Mouse (Mus musculus): Measurements from ENCODE around the gene Cmya5.
A peak's percentile ranks its signal among the peaks of the same experiment; 100 is the strongest.
"Not testable (repeated sequence)": the region's sequence is repeated elsewhere in the genome, so short reads cannot be mapped to it uniquely, and the experiment has no call there.

The Cmya5 gene

GRCm38 (mm10) chr13:93144336-93145167 lies at the start of gene Cmya5:
TSS of gene Cmya5 (minus strand) at chr13:93144724.
- DNase-seq (ENCODE audit: low spot score in 2 of 2) = peak; percentile 78 to 80

- no peak for DNase-seq (ENCODE audit: low spot score in 2 of 2)
These were observed 48.1 kb upstream of the Cmya5 start for GRCm38 (mm10) chr13:93192646-93193026.

- peak; percentile 93 for DNase-seq (ENCODE audit: low spot score in 2 of 2)
These were observed 47.5 kb upstream of the Cmya5 start, which contains the start of gene Tent2 for GRCm38 (mm10) chr13:93191831-93192645. TSS of gene Tent2 (minus strand) at chr13:93192385.

- DNase-seq (ENCODE audit: low spot score in 2 of 2) = no peak
These were observed 44.9 kb upstream of the Cmya5 start for GRCm38 (mm10) chr13:93189416-93189815.

- DNase-seq (ENCODE audit: low spot score in 2 of 2) = no peak
These were observed 44.2 kb upstream of the Cmya5 start for GRCm38 (mm10) chr13:93188738-93189137.

GRCm38 (mm10) chr13:93187792-93188191 lies 43.3 kb upstream of the Cmya5 start:
- DNase-seq (ENCODE audit: low spot score in 2 of 2) = not testable (repeated sequence)

GRCm38 (mm10) chr13:93180351-93180750 lies 35.8 kb upstream of the Cmya5 start:
- DNase-seq (ENCODE audit: low spot score in 2 of 2) = no peak

- DNase-seq (ENCODE audit: low spot score in 2 of 2) = no peak
These were observed 35.0 kb upstream of the Cmya5 start for GRCm38 (mm10) chr13:93179522-93179921.

GRCm38 (mm10) chr13:93177571-93177970 lies 33.0 kb upstream of the Cmya5 start:
- no peak for DNase-seq (ENCODE audit: low spot score in 2 of 2)

- DNase-seq (ENCODE audit: low spot score in 2 of 2) = no peak
These were observed 18.8 kb upstream of the Cmya5 start for GRCm38 (mm10) chr13:93163303-93163702.

- no peak for DNase-seq (ENCODE audit: low spot score in 2 of 2)
These were observed 17.9 kb upstream of the Cmya5 start for GRCm38 (mm10) chr13:93162456-93162855.

- no peak for DNase-seq (ENCODE audit: low spot score in 2 of 2)
These were observed 13.7 kb upstream of the Cmya5 start for GRCm38 (mm10) chr13:93158261-93158660.

GRCm38 (mm10) chr13:93153280-93153679 lies 8.8 kb upstream of the Cmya5 start:
- no peak for DNase-seq (ENCODE audit: low spot score in 2 of 2)

- no peak for DNase-seq (ENCODE audit: low spot score in 2 of 2)
These were observed 673 bp downstream of the Cmya5 start for GRCm38 (mm10) chr13:93143819-93144283.

- no peak for DNase-seq (ENCODE audit: low spot score in 2 of 2)
These were observed 3.3 kb downstream of the Cmya5 start for GRCm38 (mm10) chr13:93141184-93141583.

- DNase-seq (ENCODE audit: low spot score in 2 of 2) = no peak
These were observed 6.5 kb downstream of the Cmya5 start for GRCm38 (mm10) chr13:93138059-93138458.

GRCm38 (mm10) chr13:93137098-93137497 lies 7.4 kb downstream of the Cmya5 start:
- DNase-seq (ENCODE audit: low spot score in 2 of 2) = no peak

GRCm38 (mm10) chr13:93136251-93136650 lies 8.3 kb downstream of the Cmya5 start:
- DNase-seq (ENCODE audit: low spot score in 2 of 2) = no peak

- no peak for DNase-seq (ENCODE audit: low spot score in 2 of 2)
These were observed 9.0 kb downstream of the Cmya5 start for GRCm38 (mm10) chr13:93135501-93135900.

- DNase-seq (ENCODE audit: low spot score in 2 of 2) = no peak
These were observed 13.8 kb downstream of the Cmya5 start for GRCm38 (mm10) chr13:93130674-93131073.

GRCm38 (mm10) chr13:93128961-93129360 lies 15.6 kb downstream of the Cmya5 start:
- DNase-seq (ENCODE audit: low spot score in 2 of 2) = no peak

GRCm38 (mm10) chr13:93128111-93128860 lies 16.2 kb downstream of the Cmya5 start:
- DNase-seq (ENCODE audit: low spot score in 2 of 2) = no peak
